ENCODE assay signal across 12 mouse cellular contexts in the genomic region with DNA sequence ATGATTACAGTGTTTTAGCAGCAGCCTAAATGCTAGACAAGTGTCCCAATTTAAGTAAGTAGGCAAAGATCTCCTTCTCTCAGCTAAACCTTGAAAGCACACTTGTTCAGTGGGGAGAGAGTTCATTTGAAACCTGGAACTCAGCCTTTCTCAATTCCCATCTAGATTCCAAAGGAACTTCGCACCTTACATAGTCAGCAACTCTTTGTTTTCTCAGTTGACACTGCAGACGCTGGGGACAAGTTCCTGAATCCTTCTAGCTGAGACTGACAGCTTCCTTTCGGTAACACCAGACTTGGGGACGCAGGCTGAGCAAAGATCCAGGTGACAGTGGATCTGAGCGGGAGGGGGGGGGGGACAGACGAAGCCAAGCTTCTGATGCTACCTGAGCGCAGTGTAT.
DNase-seq lines count a peak whose midpoint lies in the region; ATAC-seq and TF ChIP-seq lines count a peak whose summit lies in the region.
"Had no signal": no experiment of that assay in that cellular context is flagged by ENCODE, and none has a peak within 500 bp of the region (broad histone marks: within the 10 kb centered on the region; RNA-seq: fewer than 3 reads in every experiment).

No protein-coding gene starts in this region.

- no peak for TF ChIP-seq CTCF in kidney, adult 2 months (conservative IDR thresholded peaks at IDR 0.05; ENCODE audit: insufficient read depth, insufficient read length, low read depth, low read length)

- H3K9me3 ChIP-seq in heart, embryonic 11.5 days (replicated peaks; ENCODE audit: control insufficient read depth, low read length) = no peaks in the 10 kb centered on the region
- H3K9me3 ChIP-seq in forebrain, embryonic 16.5 days (ENCODE audit: control insufficient read depth, low read length) = no peaks in the 10 kb centered on the region
- no peaks in the 10 kb centered on the region for H3K9me3 ChIP-seq in neural tube, embryonic 13.5 days
- no peaks in the 10 kb centered on the region for H3K9me3 ChIP-seq in kidney, embryonic 14.5 days (ENCODE audit: control insufficient read depth, low read length)
- H3K9me3 ChIP-seq: embryonic facial prominence, embryonic 15.5 days had no signal

- H3K4me1 ChIP-seq in heart, embryonic 11.5 days (ENCODE audit: control insufficient read depth, insufficient read depth, low read length) = peaks cover 41% of the 10 kb centered on the region
- H3K4me1 ChIP-seq in kidney, adult 2 months (ENCODE audit: control insufficient read depth, insufficient read depth, low read length) = peaks cover 3% of the 10 kb centered on the region; the same call in 1 of the 2 replicates
- peaks cover 34% of the 10 kb centered on the region for H3K4me1 ChIP-seq in forebrain, embryonic 16.5 days (replicated peaks; ENCODE audit: control insufficient read depth, insufficient read depth, low read length)
- peaks cover 75% of the 10 kb centered on the region for H3K4me1 ChIP-seq in neural tube, embryonic 13.5 days (replicated peaks)
- peaks cover 7% of the 10 kb centered on the region; the same call in 1 of the 2 replicates for H3K4me1 ChIP-seq in kidney, embryonic 14.5 days (ENCODE audit: control insufficient read depth, insufficient read depth, low read length)

- no peaks in the 10 kb centered on the region for H3K27me3 ChIP-seq in heart, embryonic 11.5 days (ENCODE audit: control insufficient read depth, insufficient read depth, low read length)
- no peaks in the 10 kb centered on the region for H3K27me3 ChIP-seq in kidney, adult 2 months (replicated peaks; ENCODE audit: control insufficient read depth, insufficient read depth, low read length)
- H3K27me3 ChIP-seq in forebrain, embryonic 16.5 days (replicated peaks; ENCODE audit: control insufficient read depth, insufficient read depth, low read length) = no peaks in the 10 kb centered on the region
- no peaks in the 10 kb centered on the region for H3K27me3 ChIP-seq in neural tube, embryonic 13.5 days
- H3K27me3 ChIP-seq in kidney, embryonic 14.5 days (ENCODE audit: control insufficient read depth, insufficient read depth, low read length) = no peaks in the 10 kb centered on the region
- H3K27me3 ChIP-seq: embryonic facial prominence, embryonic 15.5 days had no signal

- DNase-seq in heart, postnatal 10 days = no peak
- peak; percentile 49 for DNase-seq in kidney, adult 2 months
- DNase-seq in kidney, postnatal 10 days = no peak
- DNase-seq: adrenal gland, postnatal 25 days; layer of hippocampus, adult 9-11 months; lung, adult 2 months; thymus, adult 18-20 months had no signal

- WGBS in heart, embryonic 11.5 days (ENCODE audit: insufficient replicate concordance) = 43% methylated on average over 7 of the region's 7 CpGs
- WGBS in kidney, adult 2 months = 62% methylated on average over 7 of the region's 7 CpGs
- 63% methylated on average over 7 of the region's 7 CpGs for WGBS in forebrain, embryonic 16.5 days
- WGBS in neural tube, embryonic 13.5 days = 66% methylated on average over 7 of the region's 7 CpGs
- 62% methylated on average over 7 of the region's 7 CpGs for WGBS in kidney, embryonic 14.5 days

- H3K36me3 ChIP-seq in heart, embryonic 11.5 days (ENCODE audit: control insufficient read depth, insufficient read depth, low read length) = 0 out of 2 replicates have a peak, but pooled peaks cover 3% of the 10 kb centered on the region
- H3K36me3 ChIP-seq in kidney, adult 2 months (ENCODE audit: control insufficient read depth, insufficient read depth, low read length) = no peaks in the 10 kb centered on the region
- 0 out of 2 replicates have a peak, but pooled peaks cover 3% of the 10 kb centered on the region for H3K36me3 ChIP-seq in forebrain, embryonic 16.5 days (ENCODE audit: control insufficient read depth, insufficient read depth)
- H3K36me3 ChIP-seq in neural tube, embryonic 13.5 days = no peaks in the 10 kb centered on the region
- H3K36me3 ChIP-seq in kidney, embryonic 14.5 days (ENCODE audit: control insufficient read depth, insufficient read depth, low read length) = no peaks in the 10 kb centered on the region
- H3K36me3 ChIP-seq: embryonic facial prominence, embryonic 15.5 days had no signal

- no peak overlapping the region for H3K9ac ChIP-seq in heart, embryonic 11.5 days (ENCODE audit: low read depth, low read length)
- H3K9ac ChIP-seq in forebrain, embryonic 16.5 days (replicated peaks; ENCODE audit: low read depth, low read length) = no peak overlapping the region
- peak overlapping the region; percentile 55 for H3K9ac ChIP-seq in neural tube, embryonic 13.5 days
- no peak overlapping the region for H3K9ac ChIP-seq in kidney, embryonic 14.5 days (ENCODE audit: low read depth, low read length)
- H3K9ac ChIP-seq: embryonic facial prominence, embryonic 15.5 days had no signal

- no peak overlapping the region for H3K4me3 ChIP-seq in heart, embryonic 11.5 days (ENCODE audit: low read depth, low read length)
- H3K4me3 ChIP-seq in kidney, adult 2 months (ENCODE audit: insufficient read depth, low read depth, low read length) = no peak overlapping the region
- H3K4me3 ChIP-seq in forebrain, embryonic 16.5 days (replicated peaks; ENCODE audit: low read length) = peak overlapping the region; percentile 17; the same call in 1 of the 2 replicates
- H3K4me3 ChIP-seq in neural tube, embryonic 13.5 days = no peak overlapping the region
- H3K4me3 ChIP-seq in kidney, embryonic 14.5 days (ENCODE audit: low read length) = no peak overlapping the region
- H3K4me3 ChIP-seq: embryonic facial prominence, embryonic 15.5 days had no signal

- TF ChIP-seq POLR2A in kidney, adult 2 months (IDR thresholded peaks at IDR 0.05; ENCODE audit: low read depth, low read length) = no peak

- intact Hi-C loops in heart, postnatal 10 days (cut with DNase I) = loop anchor here (5.0 kb wide), 1 partner anchor 655 kb away; no protein-coding TSS in a partner anchor

- H3K4me2 ChIP-seq in heart, embryonic 11.5 days = peak overlapping the region; percentile 42
- peak overlapping the region; percentile 42 for H3K4me2 ChIP-seq in forebrain, embryonic 16.5 days (ENCODE audit: low read length)
- peak overlapping the region; percentile 36 for H3K4me2 ChIP-seq in neural tube, embryonic 13.5 days
- no peak overlapping the region for H3K4me2 ChIP-seq in kidney, embryonic 14.5 days (replicated peaks; ENCODE audit: low read depth, low read length)
- H3K4me2 ChIP-seq: embryonic facial prominence, embryonic 15.5 days had no signal

- no peak for ATAC-seq in heart, embryonic 11.5 days (replicated peaks; ENCODE audit: insufficient number of reproducible peaks, low FRiP score, low TSS enrichment)
- no peak for ATAC-seq in forebrain, embryonic 16.5 days
- ATAC-seq in neural tube, embryonic 13.5 days (ENCODE audit: low read depth) = no peak
- no peak for ATAC-seq in kidney, embryonic 14.5 days (ENCODE audit: low FRiP score, low TSS enrichment)

- no peak overlapping the region for H3K27ac ChIP-seq in heart, embryonic 11.5 days (ENCODE audit: low read depth, low read length)
- H3K27ac ChIP-seq in kidney, adult 2 months (ENCODE audit: insufficient read depth, low read depth, low read length) = no peak overlapping the region
- H3K27ac ChIP-seq in forebrain, embryonic 16.5 days (ENCODE audit: low read length) = peak overlapping the region; percentile 58
- peak overlapping the region; percentile 55 for H3K27ac ChIP-seq in neural tube, embryonic 13.5 days (replicated peaks)
- H3K27ac ChIP-seq in kidney, embryonic 14.5 days (ENCODE audit: low read depth, low read length) = no peak overlapping the region
- H3K27ac ChIP-seq: embryonic facial prominence, embryonic 15.5 days had no signal

Comparison
In these comparisons a context has a peak if more than half of its experiments do, and no peak if none do; other contexts are left out.
1. H3K27ac ChIP-seq: peak in forebrain, embryonic 16.5 days (single experiment) and neural tube, embryonic 13.5 days (single experiment); none in heart, embryonic 11.5 days (single experiment), kidney, adult 2 months (single experiment) and kidney, embryonic 14.5 days (single experiment).